Mouse (Mus musculus): ENCODE measurements around the gene Izumo1r.

Gene Izumo1r

DNA sequence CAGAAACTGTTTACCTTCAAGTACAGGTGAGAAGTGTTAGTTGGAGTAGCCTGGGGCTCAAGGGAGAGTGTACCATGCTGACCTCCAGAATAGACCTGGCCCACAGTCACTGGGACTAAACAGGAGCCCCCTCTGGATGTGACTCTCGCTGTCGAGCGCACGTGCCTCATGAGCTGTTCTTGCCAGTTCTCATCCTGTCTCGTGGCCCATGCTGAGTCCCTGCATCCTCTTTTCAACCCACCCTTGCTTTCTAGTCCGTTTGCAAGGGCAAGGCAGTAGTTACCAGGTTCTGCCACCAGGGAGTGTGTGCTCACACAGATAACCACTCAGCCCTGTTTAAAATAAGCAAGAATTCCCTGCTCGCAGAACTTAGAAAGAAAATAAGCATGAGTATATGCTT lies 36.8 kb downstream of the Izumo1r start:
- DNase-seq (ENCODE audit: low read depth, low spot score), result no peak

DNA sequence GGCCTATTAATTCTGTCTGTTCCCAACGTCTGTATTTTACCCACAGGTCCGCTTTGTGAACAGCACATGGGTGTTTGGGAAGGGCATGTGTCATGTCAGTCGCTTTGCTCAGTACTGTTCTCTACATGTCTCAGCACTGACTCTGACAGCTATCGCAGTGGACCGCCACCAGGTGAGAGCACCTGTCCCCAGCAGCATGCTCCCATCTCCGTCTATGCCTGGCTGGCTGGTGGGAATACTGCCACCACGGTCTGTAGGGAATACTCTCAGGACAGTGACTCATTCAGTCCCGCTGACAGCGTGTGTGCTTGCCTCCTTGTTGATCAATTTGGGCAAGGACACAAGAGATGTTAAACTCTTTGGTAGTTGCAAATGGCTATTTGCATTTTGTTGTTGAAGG lies 39.0 kb downstream of the Izumo1r start:
- no peak for DNase-seq (ENCODE audit: low read depth, low spot score)

DNA sequence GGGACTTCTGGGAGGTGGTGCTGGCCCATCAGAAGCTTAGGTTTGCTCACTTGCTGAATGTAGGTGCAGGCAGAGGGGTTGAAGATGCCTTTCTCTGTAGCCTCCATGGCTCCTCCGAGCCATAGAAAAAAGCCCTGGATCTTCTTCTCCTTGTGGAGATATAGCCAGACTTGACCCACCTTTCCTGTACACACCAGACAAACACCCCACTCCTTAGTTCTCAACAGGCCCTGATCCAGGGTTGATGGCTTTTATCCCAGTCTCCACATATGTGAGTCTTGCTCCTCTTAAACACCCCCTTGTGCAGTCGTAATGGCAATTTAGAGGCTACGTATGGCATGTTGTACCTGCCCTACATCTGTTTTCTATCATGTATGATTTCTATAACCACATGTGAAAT lies 40.6 kb downstream of the Izumo1r start:
- no peak for DNase-seq (ENCODE audit: low read depth, low spot score)

DNA sequence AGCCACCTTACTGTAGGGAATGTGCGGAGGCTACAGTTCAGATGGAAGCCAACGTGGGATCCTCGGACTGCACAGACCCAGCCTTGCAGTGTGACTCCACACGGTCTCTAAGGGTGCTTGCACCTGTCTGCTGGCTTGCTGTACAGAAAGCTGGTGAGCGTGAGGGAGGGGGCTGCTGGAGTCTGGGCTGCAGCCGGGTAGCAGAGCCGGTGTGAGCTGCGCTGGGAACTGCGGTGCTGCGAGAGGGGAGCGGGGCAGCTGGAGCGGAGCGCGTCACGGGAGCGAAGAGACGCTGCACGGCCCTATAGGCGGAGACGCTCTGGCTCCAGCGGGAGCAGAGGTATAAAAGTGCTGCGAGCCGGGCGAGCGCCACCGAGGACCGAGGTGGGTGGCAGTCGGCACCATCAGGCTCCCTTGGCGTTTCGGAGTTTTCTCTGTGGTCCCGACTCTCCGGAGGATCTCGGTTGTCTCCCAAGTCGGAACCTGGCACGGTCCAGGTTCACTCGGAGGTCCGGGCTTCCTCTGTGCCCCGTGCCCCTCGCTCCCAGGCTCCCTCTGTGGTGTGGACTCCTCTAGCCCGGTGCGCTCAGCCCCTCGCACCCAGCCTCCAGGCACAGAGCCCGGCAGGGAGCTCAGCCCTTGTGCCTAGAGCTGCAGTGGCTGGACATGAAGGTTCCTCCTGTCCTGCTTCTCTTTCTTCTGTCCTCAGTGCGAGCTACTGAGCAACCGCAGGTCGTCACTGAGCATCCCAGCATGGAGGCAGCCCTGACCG lies 43.7 kb downstream of the Izumo1r start, which contains the start of gene Gpr83:
Gene Gpr83, plus strand, starts transcription at position 343 of the 772 bp plus-strand sequence.
- DNase-seq (ENCODE audit: low read depth, low spot score), result no peak

DNA sequence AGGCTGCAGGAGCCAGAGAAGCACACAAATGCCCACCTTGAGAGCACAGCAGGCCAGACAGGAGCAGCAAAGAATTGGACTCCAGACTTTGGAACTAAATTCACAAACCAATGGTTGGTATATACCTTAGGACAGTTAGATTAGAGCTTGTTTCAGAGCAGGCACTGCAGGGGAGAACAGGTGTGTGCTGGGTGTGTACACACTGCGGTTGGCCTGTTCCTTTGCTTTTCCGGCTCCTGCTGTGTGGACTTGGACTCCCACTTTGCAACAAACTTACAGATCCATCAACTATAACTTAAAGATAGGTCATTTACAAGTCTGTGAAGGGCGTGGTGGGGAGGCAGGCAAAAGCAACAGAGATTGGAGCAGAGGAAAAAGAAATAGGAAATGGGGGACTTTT lies 45.0 kb downstream of the Izumo1r start:
- DNase-seq (ENCODE audit: low read depth, low spot score), result no peak

DNA sequence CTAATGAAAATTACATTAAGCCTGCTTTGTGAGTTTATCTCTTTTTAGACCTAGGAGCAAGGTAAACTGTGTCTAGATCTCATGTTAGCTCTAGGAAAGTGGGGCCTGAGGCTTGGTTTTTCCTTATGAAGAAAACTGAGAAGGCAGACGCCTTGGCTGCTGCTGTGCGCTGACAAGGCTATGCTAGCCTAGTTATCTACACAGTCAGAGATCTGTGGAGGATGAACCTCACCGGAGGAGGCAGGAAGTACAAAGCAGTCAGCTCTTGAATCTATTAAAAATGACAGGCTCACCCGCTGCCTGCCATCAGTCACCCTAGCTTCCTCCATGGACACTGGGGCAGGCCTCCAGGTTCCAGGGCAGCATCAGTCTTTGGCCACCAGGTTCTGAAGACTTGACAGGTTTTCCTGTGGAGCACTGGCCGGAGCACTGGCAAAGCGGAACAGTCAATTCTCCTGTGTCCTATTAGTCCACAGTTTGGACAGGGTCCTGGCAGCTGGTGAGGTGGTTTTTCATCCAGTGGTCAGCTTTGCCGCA lies 45.5 kb downstream of the Izumo1r start:
- no peak for DNase-seq (ENCODE audit: low read depth, low spot score)

DNA sequence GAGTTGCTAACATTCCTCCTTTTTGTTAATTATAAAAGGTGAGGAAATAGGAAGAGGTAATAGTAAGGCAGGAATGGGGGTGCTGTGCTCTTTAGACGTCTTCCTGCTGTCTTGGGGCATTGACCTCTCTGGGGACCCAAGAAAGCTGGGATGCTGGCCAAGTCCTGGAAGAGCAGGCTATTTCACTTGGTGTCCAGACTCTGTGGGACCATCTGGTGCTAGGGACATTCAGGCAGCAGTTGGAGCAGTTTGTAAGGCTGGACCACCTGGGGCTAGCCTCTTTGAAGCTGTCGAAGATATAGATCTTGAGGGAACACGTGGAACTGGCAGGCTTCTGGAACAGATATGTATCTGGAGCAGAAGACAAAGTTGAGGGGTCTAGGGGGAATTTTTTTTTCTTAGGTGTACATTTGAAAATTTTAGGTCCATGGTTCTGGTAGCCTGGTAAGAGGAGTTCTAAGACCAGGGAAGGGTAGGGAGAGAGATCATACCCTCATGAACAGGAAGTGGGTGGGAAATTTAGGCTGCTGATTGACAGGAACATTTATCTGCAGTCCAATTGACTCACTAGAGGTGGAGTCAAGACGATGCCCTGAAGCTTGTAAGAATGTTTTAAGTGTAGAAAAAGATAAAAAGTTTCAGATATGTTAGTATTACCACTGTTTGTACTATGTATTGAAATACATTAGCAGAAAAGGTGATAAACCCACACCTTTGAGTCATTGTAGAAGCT lies 46.7 kb downstream of the Izumo1r start:
- DNase-seq (ENCODE audit: low read depth, low spot score), result no peak

DNA sequence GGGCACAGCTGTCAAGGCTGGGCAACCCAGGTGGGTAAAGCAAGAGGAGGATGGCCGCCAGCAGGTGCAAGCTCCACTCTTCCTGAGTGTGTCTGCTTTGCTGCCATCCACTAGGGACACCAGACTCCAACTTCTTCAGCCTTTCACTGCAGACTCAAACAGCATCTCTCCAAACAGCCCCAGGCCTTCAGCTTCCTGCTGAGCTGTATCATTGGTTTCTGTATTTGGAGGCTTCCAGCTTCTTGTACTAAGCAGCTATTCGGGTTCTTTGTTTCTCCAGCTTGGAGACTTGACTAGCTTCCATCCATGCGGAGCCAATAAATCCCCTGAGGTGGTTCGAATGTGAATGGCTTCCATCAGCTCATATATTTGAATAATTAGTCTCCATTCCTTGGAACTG lies 49.2 kb downstream of the Izumo1r start:
- no peak for DNase-seq (ENCODE audit: low read depth, low spot score)

DNA sequence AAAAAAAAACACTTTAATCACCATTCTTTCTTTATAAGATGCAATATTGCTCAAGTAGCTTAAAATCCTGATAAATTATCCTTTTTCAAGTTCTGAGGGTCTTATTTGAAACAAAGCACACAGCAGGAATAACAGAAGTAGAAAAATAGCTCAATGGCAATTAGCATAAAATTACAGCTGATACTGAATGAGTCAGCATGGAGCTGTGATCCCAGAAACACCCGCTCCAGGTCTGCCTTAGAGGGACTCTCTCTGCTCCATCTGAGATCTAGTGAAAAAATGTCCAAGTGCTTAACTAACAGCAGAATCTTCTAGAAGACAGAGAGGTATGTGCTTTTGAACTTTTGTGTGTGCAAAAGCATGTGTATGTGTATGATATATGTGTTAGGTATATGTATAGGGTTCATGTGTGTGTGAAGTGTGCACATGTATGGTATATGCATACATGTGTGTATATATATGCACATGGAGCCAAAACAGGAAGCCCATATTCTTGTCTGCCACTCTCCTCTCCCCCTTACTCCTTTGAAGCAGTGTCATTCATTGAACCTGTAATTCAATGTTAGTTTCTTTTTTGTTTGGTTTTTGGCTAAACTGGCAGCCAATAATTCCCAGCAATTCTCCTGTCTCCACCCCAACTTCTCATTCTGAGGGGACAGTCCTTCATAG lies 55.3 kb downstream of the Izumo1r start:
- DNase-seq (ENCODE audit: low read depth, low spot score), result no peak

DNA sequence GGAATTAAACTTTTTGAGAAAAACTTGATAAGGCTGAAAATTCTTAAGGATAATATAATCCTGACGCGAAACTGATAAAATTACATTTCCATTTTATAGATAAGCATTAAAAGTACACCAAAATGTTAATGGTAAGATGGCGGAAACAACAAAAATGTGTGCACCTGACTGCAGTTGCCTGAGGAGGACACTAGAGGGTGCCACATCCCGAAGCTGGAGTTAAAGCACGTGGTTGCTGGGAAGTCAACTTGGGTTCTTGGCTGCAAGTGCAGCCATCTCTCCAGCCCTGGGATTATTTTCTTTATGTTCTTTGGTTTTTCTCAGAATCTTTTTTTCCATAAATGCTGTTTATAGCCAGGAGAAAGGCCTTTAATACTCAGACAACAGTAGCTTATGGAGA lies 57.3 kb downstream of the Izumo1r start:
- DNase-seq (ENCODE audit: low read depth, low spot score), result no peak

DNA sequence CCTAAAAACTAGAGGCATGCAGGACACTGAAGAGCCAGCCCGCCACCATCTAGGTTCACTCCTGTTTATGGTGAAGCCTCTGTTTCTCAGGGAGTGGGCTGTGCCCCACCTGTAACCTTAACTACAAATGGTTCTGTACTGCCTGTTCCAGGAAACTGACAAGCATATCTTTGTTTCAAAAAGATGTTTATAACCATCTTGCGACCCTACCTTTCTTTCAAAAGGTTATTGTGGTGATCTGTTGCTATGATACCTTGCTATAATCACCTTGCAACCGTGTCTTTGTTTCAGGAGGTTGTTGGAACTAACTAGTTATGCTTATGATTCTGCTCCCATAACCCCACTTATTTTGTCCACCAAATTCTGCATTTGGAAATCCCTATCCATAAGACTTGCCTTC lies 59.8 kb downstream of the Izumo1r start:
- no peak for DNase-seq (ENCODE audit: low read depth, low spot score)

DNA sequence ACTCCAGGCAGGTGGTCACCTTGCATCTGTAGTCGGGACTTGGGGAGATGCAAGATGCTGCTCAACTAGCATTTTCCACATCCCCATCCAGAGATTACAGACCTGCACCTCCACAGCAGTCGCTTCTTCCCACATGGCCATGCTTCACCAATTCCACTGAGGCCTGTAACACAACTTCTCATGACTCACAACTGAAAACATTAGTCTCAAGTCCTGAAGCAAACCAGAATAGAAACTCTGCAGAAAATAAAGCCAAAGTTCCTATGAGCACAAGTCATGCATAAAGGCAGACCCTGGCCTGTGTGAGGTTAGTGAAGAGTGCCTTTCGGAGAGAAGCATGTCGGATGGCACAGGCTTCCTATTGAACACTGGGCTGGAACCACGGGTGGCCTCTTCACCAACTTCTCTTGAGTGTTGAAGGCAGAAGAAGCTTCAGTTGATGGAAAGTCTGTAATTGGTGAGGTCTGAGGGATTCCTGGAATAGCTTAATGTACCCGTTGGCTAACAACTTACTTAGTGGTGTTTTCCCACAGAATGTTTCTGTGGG lies 60.4 kb downstream of the Izumo1r start:
- no peak for DNase-seq (ENCODE audit: low read depth, low spot score)

DNA sequence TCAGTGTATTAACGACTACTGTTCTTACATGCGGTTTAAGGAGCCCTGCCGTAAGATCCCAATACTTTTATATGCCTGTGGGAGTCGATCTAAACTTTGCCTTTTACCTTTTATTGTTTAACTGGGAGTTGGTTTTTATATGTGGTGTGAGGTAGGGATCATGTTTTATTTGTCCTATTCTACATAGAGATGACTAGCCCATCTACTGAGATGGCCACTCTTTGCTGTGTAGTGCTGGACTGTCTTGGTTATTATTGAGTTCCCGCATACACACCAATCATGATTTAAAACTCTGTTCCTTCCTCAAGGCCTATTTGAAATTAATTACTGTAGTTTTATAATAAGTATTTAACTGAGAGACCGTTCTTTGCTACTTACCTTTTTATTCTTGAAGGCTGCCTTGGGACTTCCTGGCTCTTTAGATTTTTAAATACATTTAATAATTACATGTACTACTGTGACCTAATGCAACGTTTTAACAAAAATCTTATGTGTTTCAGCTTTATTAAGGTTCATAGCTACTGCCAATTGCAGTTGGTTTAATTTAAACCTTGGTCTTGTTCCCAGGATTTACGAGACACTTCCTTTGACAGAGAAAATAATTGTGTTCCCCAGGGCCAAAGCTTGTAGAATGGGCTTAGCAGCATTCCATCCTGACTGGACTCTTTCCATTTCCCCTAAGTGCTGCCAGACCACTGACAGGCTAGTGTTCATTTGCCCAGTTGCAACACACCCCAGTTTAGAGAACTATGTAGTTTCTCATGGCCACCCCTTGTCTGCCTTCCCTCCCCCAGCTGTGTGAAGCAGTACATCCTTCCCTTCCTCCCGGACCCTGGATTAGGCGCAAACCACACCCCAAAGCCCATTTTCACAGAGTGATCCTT lies 61.6 kb downstream of the Izumo1r start:
- DNase-seq (ENCODE audit: low read depth, low spot score), result no peak

DNA sequence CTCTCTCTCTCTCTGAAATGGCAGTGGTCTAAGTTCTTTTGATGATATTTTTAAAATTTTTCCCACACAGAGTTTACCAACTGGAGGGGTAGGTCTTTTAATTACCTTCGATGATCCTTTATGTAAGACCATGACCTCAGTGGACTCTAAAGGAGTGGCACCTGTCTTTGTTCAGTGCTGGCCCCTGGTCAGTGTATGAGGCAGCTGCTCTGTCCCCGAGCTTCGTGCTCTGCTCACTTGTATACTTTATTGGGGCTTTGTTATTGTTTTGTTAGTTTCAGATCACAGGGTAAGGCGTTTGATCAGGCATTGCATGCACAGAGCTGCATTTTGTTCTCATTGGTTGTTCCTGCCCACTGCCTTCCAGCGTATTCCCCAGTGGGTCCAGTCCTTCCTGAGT lies 63.8 kb downstream of the Izumo1r start:
- no peak for DNase-seq (ENCODE audit: low read depth, low spot score)

DNA sequence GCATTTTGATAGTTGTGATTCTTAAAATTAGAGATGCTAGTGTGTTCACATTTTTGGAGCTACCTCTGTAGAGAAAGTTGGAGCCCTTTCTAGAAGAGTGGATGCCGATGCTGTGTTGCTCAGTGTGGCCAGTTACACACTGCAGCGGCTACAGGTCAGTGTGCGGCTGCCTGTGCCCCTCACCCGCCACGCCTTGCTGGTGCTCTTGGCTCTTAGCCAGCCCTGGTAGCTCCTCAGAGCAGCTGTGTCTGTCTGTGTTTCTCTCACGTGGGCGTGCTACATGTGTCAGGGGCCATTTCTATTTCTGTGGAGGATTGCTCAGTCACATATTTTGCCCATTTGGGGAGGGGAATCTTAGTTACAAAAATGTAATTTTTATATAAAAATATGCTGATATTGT lies 64.2 kb downstream of the Izumo1r start:
- DNase-seq (ENCODE audit: low read depth, low spot score), result no peak
